Mouse (Mus musculus): ENCODE data around the gene Armcx5. TPM values are rescaled to one million over a fixed set of nuclear protein-coding genes. Genes with fewer than 3 reads are reported as not detected.
"Not testable (repeated sequence)": the region's sequence is repeated elsewhere in the genome, so short reads cannot be mapped to it uniquely, and the experiment has no call there.

Armcx5 gene
- polyA plus RNA-seq (2021) = 6.8 TPM

- peaks cover 10% of the 10 kb centered on the region for H3K27me3 ChIP-seq
- in situ Hi-C loops (cut with MboI; ENCODE audit: low pct_unique_long_range_greater_than_20kb) = no loop called here
- CTCF ChIA-PET = interaction anchor here (0.5 kb wide), 1 partner anchor 126 kb away, joined by 3 read pairs; no protein-coding TSS in a partner anchor
- POLR2A ChIA-PET = no interaction called here
- DNase-seq (ENCODE audit: low read depth, low spot score) = peak; percentile 51
- no peak for TF ChIP-seq CTCF (IDR thresholded peaks at IDR 0.05)
- ATAC-seq = peak; percentile 94
Observed at GRCm38 (mm10) chrX:135742304-135743055, at the start of gene Armcx5, which contains the start of gene Gprasp1. Gene Armcx5 (plus strand): TSS chrX:135742733. Gene Gprasp1 (plus strand): TSS chrX:135742733.

GRCm38 (mm10) chrX:135693633-135694032 is 48.9 kb upstream of the Armcx5 start, which contains the start of gene Tcp11x2:
Gene Tcp11x2 (minus strand): TSS chrX:135693790.
- CTCF ChIA-PET = no interaction called here
- peaks cover 45% of the 10 kb centered on the region for H3K27me3 ChIP-seq
- POLR2A ChIA-PET = no interaction called here
- ATAC-seq = no peak
- in situ Hi-C loops (cut with MboI; ENCODE audit: low pct_unique_long_range_greater_than_20kb) = no loop called here
- DNase-seq (ENCODE audit: low read depth, low spot score) = no peak
- no peak for TF ChIP-seq CTCF (IDR thresholded peaks at IDR 0.05)

- ChIA-PET POLR2A (no interaction called here), CTCF (no interaction called here)
Observed at GRCm38 (mm10) chrX:135703111-135703510, 39.4 kb upstream of the Armcx5 start.

GRCm38 (mm10) chrX:135704349-135704748 is 38.2 kb upstream of the Armcx5 start:
- in situ Hi-C loops (cut with MboI; ENCODE audit: low pct_unique_long_range_greater_than_20kb) = no loop called here
- TF ChIP-seq CTCF (IDR thresholded peaks at IDR 0.05) = no peak
- ChIA-PET CTCF (no interaction called here), POLR2A (no interaction called here)
- H3K27me3 ChIP-seq = peaks cover 34% of the 10 kb centered on the region
- DNase-seq (ENCODE audit: low read depth, low spot score) (no peak), ATAC-seq (no peak)

More at GRCm38 (mm10) chrX:135703111-135703510, 39.4 kb upstream of the Armcx5 start:
- DNase-seq (ENCODE audit: low read depth, low spot score) (no peak), ATAC-seq (no peak)
- TF ChIP-seq CTCF (IDR thresholded peaks at IDR 0.05) = no peak
- in situ Hi-C loops (cut with MboI; ENCODE audit: low pct_unique_long_range_greater_than_20kb) = no loop called here
- H3K27me3 ChIP-seq = peaks cover 34% of the 10 kb centered on the region

- ChIA-PET CTCF (no interaction called here), POLR2A (no interaction called here)
- ATAC-seq (no peak), DNase-seq (ENCODE audit: low read depth, low spot score) (no peak)
- in situ Hi-C loops (cut with MboI; ENCODE audit: low pct_unique_long_range_greater_than_20kb) = no loop called here
- peaks cover 22% of the 10 kb centered on the region for H3K27me3 ChIP-seq
- no peak for TF ChIP-seq CTCF (IDR thresholded peaks at IDR 0.05)
Observed at GRCm38 (mm10) chrX:135712845-135713244, 29.7 kb upstream of the Armcx5 start.

- POLR2A ChIA-PET = no interaction called here
- DNase-seq (ENCODE audit: low read depth, low spot score) = no peak
- CTCF ChIA-PET = no interaction called here
- no peak for ATAC-seq
- H3K27me3 ChIP-seq = peaks cover 21% of the 10 kb centered on the region
- TF ChIP-seq CTCF (IDR thresholded peaks at IDR 0.05) = no peak
- in situ Hi-C loops (cut with MboI; ENCODE audit: low pct_unique_long_range_greater_than_20kb) = no loop called here
Observed at GRCm38 (mm10) chrX:135725161-135725560, 17.4 kb upstream of the Armcx5 start, which contains the start of gene Tmsb15a. Gene Tmsb15a (minus strand): TSS chrX:135725261.

GRCm38 (mm10) chrX:135738730-135739520 is 3.6 kb upstream of the Armcx5 start:
- peaks cover 22% of the 10 kb centered on the region for H3K27me3 ChIP-seq
- ChIA-PET CTCF (interaction anchor here (1.5 kb wide), 1 partner anchor 14 kb away, joined by 4 read pairs; no protein-coding TSS in a partner anchor), POLR2A (no interaction called here)
- no peak for DNase-seq (ENCODE audit: low read depth, low spot score)
- in situ Hi-C loops (cut with MboI; ENCODE audit: low pct_unique_long_range_greater_than_20kb) = no loop called here
- no peak for ATAC-seq
- TF ChIP-seq CTCF (IDR thresholded peaks at IDR 0.05) = no peak

- peaks cover 8% of the 10 kb centered on the region for H3K27me3 ChIP-seq
- no peak for TF ChIP-seq CTCF (IDR thresholded peaks at IDR 0.05)
- no peak for DNase-seq (ENCODE audit: low read depth, low spot score)
- in situ Hi-C loops (cut with MboI; ENCODE audit: low pct_unique_long_range_greater_than_20kb) = no loop called here
- ChIA-PET POLR2A (interaction anchor here (0.7 kb wide), 1 partner anchor 84 kb away, joined by 3 read pairs; no protein-coding TSS in a partner anchor), CTCF (no interaction called here)
- ATAC-seq = peak; percentile 51
Observed at GRCm38 (mm10) chrX:135743056-135743355, 473 bp downstream of the Armcx5 start.

GRCm38 (mm10) chrX:135745376-135745775 is 2.8 kb downstream of the Armcx5 start:
- peaks cover 13% of the 10 kb centered on the region for H3K27me3 ChIP-seq
- in situ Hi-C loops (cut with MboI; ENCODE audit: low pct_unique_long_range_greater_than_20kb); DNase-seq (ENCODE audit: low read depth, low spot score); ATAC-seq; POLR2A ChIA-PET; CTCF ChIA-PET: not testable (repeated sequence)

GRCm38 (mm10) chrX:135752832-135753231 is 10.3 kb downstream of the Armcx5 start:
- H3K27me3 ChIP-seq = peaks cover 9% of the 10 kb centered on the region
- in situ Hi-C loops (cut with MboI; ENCODE audit: low pct_unique_long_range_greater_than_20kb) = no loop called here
- ChIA-PET POLR2A (no interaction called here), CTCF (interaction anchor here (1.1 to 1.2 kb wide), 3 partner anchors 13 to 48 kb away, joined by 3 to 4 read pairs (median 4); no protein-coding TSS in a partner anchor)
- no peak for DNase-seq (ENCODE audit: low read depth, low spot score)
- TF ChIP-seq CTCF (IDR thresholded peaks at IDR 0.05) = peak; percentile 83
- ATAC-seq = peak; percentile 35

GRCm38 (mm10) chrX:135761707-135762106 is 19.2 kb downstream of the Armcx5 start:
- DNase-seq (ENCODE audit: low read depth, low spot score) = no peak
- no peak for ATAC-seq
- in situ Hi-C loops (cut with MboI; ENCODE audit: low pct_unique_long_range_greater_than_20kb) = no loop called here
- CTCF ChIA-PET = no interaction called here
- POLR2A ChIA-PET = no interaction called here
- TF ChIP-seq CTCF (IDR thresholded peaks at IDR 0.05) = peak; percentile 59
- peaks cover 8% of the 10 kb centered on the region for H3K27me3 ChIP-seq
